Mouse (Mus musculus) kidney, embryonic 16.5 days (tissue): ENCODE measurements around the gene Aff1. TPM values are rescaled to one million over a fixed set of nuclear protein-coding genes. Genes with fewer than 3 reads are reported as not detected.

Experiments
- ATAC-seq: fragments of 200-750 bp; cut with Nextera tagmentation; 2 replicates; pipeline ENCODE4 v1.8.0; 2017; ENCODE audit warnings: moderate TSS enrichment; ENCODE audit not compliant: low FRiP score, low TSS enrichment
- H3K27ac ChIP-seq: fragments of 300-500 bp; sonication (generic); 2 replicates; pipeline ENCODE4 v1.5.1; 2014; ENCODE audit warnings: low read length
- H3K27me3 ChIP-seq: fragments of 300-500 bp; sonication (generic); 2 replicates; pipeline ENCODE4 v1.6.1; 2014; ENCODE audit warnings: low read length, control low read depth, mixed read lengths; ENCODE audit not compliant: insufficient read depth
- H3K36me3 ChIP-seq: fragments of 300-500 bp; sonication (generic); 2 replicates; pipeline ENCODE4 v1.6.1; 2014; ENCODE audit warnings: low read length, control low read depth, mixed read lengths; ENCODE audit not compliant: insufficient read depth
- H3K4me1 ChIP-seq: fragments of 300-500 bp; sonication (generic); 2 replicates; pipeline ENCODE4 v1.6.1; 2014; ENCODE audit warnings: low read length, control low read depth, mixed read lengths; ENCODE audit not compliant: insufficient read depth
- H3K4me2 ChIP-seq: fragments of 300-500 bp; sonication (generic); replicated peaks from 2 replicates; pipeline ENCODE4 v1.6.1; 2014; ENCODE audit warnings: low read depth, low read length
- H3K4me3 ChIP-seq: fragments of 300-500 bp; sonication (generic); 2 replicates; pipeline ENCODE4 v1.5.1; 2014; ENCODE audit warnings: mild to moderate bottlenecking, low read length
- H3K9ac ChIP-seq: fragments of 300-500 bp; sonication (generic); replicated peaks from 2 replicates; pipeline ENCODE4 v1.6.1; 2014; ENCODE audit warnings: low read length
- H3K9me3 ChIP-seq: fragments of 300-500 bp; sonication (generic); 2 replicates; pipeline ENCODE4 v1.6.1; 2016; ENCODE audit warnings: low read length, control low read depth
- WGBS: fragments of 180-500 bp; shearing (Covaris S2); extraction: QIAGEN DNeasy Blood & Tissue Kit; methylation state at CpG from one replicate; pipeline ENCODE4 v1.1.7; 2014; 5-methylcytosine and 5-hydroxymethylcytosine counted together
- polyA plus RNA-seq: library from polyadenylated mRNA; unstranded; fragments of >200 nt; fragmentation: Nextera tagmentation; extraction: Ambion mirVana; gene quantifications from 2 replicates; pipeline ENCODE4 v1.2.1, GENCODE M21; 2015

Gene Aff1
- polyA plus RNA-seq, 1 experiment from 2014 or later: 13.2 TPM

DNA sequence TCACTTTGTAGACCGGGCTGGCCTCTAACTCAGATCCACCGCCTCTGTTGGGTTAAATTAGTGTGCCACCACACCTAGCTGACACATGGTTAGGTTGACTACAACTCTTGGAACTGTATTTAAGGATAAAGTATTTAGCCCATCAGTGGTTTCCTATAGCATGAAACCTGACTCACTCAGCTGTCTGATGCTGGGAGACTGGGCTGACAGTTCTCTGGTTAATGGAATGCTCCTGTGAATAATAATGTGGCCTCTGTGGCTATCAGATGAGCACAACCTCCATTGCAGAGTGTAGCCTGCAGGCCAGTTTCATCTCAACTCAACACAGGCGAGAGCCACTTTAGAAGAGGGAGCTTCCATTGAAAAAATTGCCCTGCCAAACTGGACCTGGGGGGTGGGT, 124.5 kb downstream of the Aff1 start:
- Histone ChIP-seq H3K4me1 (peaks cover 24% of the 10 kb centered on the region), H3K9ac (no peak overlapping the region), H3K27me3 (no peaks in the 10 kb centered on the region), H3K4me2 (no peak overlapping the region), H3K27ac (no peak overlapping the region), H3K9me3 (no peaks in the 10 kb centered on the region), H3K4me3 (no peak overlapping the region), H3K36me3 (no peaks in the 10 kb centered on the region)
- no peak for ATAC-seq
- 90% methylated on average over 3 of the region's 3 CpGs for WGBS

DNA sequence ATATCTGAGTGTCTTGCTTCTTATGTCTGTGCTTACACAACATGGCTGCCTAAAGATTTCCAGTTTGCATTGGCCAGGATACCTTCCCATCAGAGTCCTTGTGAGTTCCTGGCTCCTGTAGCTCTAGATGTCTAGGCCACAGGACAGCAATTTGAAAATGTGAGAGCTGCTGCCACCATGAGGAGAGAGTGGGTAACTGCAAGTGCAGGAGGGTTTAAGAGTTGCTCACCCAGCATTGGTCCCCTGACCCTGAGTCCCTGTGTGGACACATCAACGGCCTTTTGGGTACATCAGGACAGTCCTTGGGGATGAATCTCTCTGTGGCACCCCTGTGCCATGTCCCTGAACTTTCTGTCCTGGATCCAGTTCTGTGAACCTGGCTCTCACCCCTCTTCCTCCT, 125.6 kb downstream of the Aff1 start:
- Histone ChIP-seq H3K4me3 (no peak overlapping the region), H3K36me3 (no peaks in the 10 kb centered on the region), H3K9ac (no peak overlapping the region), H3K4me2 (no peak overlapping the region), H3K4me1 (peaks cover 27% of the 10 kb centered on the region), H3K9me3 (no peaks in the 10 kb centered on the region), H3K27ac (no peak overlapping the region), H3K27me3 (no peaks in the 10 kb centered on the region)
- ATAC-seq: peak; percentile 51
- WGBS: 6% methylated on average over 1 of the region's 1 CpGs

DNA sequence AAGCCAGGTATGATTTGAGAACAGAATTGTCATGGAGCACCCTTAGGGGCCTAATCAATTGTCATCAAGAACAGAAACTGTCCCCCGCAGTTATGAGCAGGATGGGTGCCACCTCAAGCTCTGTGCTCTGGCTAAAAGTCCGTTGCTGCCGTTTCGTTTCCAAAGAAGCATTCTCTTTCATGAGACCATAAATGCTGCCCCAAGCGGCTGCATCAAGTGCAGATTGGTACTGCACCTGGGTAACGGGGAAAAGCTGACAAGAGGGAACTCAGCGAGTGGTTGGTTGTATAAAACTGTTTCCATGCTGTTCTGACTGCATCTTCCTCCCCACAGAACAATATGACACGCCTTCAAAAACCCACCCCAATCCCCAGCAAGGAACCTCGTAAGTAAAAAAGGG, 126.4 kb downstream of the Aff1 start:
- Histone ChIP-seq H3K4me2 (no peak overlapping the region), H3K27me3 (no peaks in the 10 kb centered on the region), H3K9ac (no peak overlapping the region), H3K9me3 (no peaks in the 10 kb centered on the region), H3K4me3 (no peak overlapping the region), H3K27ac (no peak overlapping the region), H3K4me1 (peaks cover 27% of the 10 kb centered on the region), H3K36me3 (no peaks in the 10 kb centered on the region)
- WGBS: 84% methylated on average over 9 of the region's 9 CpGs
- ATAC-seq: no peak

DNA sequence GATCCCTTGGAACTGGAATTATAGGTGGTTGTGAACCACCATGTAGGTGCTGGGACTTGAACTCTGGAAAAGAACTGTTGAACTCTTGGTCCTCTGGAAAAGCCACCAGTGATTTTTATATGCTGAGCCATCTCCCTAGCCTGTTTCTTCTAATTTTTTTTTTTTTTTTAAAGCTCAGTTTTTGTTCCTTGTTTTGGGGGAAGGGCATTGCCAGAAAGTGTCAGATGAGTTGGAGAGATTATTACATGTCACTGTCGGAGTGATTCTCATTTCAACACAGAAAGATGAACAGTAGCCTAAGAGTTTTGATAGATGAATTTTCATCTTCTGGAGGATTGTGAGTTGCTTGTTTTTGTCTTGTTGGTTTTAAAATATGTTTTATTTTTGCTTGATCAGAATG, 127.5 kb downstream of the Aff1 start:
- Histone ChIP-seq H3K27me3 (no peaks in the 10 kb centered on the region), H3K9me3 (no peaks in the 10 kb centered on the region), H3K4me2 (no peak overlapping the region), H3K36me3 (no peaks in the 10 kb centered on the region), H3K27ac (no peak overlapping the region), H3K4me1 (peaks cover 21% of the 10 kb centered on the region), H3K4me3 (no peak overlapping the region), H3K9ac (no peak overlapping the region)
- ATAC-seq: no peak
- 90% methylated on average over 1 of the region's 1 CpGs for WGBS

DNA sequence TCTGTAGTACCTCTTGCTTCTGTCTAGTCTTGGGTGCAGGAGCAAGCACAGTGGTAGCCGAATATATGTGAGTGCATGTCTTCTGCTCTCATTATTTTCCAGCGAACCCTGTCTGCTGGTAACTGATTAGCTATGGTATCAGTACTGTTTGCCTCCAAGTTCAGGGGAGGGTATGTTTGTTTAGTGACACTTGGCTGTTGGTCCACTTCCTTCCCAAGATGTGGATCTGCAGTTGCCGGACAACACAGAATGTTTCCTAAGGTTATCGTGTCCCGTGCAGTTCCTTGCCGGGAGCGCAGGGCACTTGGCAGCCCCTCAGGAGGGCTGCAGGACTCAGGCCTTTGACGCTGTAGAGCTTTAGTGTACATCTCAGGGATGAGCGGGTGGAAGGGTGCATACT, 128.9 kb downstream of the Aff1 start:
- Histone ChIP-seq H3K27me3 (no peaks in the 10 kb centered on the region), H3K4me1 (peaks cover 17% of the 10 kb centered on the region), H3K9me3 (no peaks in the 10 kb centered on the region), H3K4me2 (no peak overlapping the region), H3K36me3 (peaks cover 2% of the 10 kb centered on the region; the same call in 1 of the 2 replicates), H3K9ac (no peak overlapping the region), H3K27ac (peak overlapping the region; percentile 26; the same call in 1 of the 2 replicates), H3K4me3 (no peak overlapping the region)
- ATAC-seq: peak; percentile 39; the same call in 1 of the 2 replicates
- 61% methylated on average over 9 of the region's 9 CpGs for WGBS

DNA sequence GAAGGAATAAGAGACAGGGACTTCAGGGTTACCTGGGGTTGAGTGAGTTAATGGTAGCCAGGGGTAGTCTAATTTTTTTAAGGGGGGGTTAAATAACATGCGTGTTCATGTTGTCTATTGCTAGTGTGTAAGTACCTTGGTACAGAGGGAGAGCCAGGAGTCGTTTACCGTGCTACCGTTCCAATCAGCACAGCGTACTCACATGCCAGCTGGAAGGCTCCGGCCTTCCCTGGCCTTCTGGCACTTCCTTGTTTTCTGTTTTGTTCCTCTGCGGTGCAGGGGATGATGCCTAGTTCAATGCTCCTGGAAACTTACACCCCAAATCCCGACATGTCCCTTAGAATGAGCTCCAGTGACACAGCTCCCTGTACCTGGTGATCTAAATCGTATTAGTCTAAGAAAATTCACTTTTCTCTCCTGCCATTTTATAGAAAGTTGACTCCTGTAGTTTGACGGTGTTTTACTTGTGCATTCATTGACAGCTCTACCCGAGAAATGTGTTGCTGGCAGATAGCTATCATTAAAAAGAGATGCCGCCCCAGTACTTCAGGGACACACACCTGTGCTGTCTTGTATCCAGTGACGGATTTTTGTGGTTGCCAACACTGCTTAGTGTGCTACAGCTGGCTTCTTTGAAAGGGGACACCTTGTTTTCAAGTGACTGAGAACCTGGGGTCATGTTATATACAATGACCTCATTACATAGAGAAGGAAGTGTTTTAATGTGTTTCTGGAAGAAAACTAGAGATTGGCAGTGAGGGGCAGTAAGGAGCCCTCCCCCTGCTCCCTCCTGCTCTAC, 129.5 kb downstream of the Aff1 start:
- H3K27ac ChIP-seq: peak overlapping the region; percentile 26; the same call in 1 of the 2 replicates
- H3K9me3 ChIP-seq: no peaks in the 10 kb centered on the region
- WGBS: 59% methylated on average over 13 of the region's 13 CpGs

DNA sequence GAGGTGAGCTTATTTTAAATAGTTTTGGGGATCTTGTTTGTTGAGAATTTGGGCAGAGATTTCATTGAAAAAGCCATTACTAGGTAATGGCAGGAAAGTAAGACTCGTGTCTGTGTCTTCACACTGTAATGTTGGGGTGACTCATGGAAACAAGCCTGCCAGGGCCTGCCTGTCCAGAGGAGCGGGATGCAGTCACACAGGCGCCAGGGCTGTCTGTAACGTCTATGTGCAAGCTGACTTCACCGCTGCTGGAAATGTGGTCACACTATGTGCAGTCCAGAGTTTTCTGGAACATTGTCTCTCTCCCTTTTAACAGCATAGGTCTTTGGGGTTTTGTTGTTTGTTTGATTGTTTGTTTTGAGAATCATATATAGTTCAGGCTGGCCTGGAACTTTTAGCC, 130.8 kb downstream of the Aff1 start:
- Histone ChIP-seq H3K4me3 (no peak overlapping the region), H3K4me1 (peaks cover 19% of the 10 kb centered on the region), H3K4me2 (no peak overlapping the region), H3K27me3 (no peaks in the 10 kb centered on the region), H3K36me3 (peaks cover 5% of the 10 kb centered on the region; the same call in 1 of the 2 replicates), H3K27ac (no peak overlapping the region), H3K9ac (no peak overlapping the region), H3K9me3 (no peaks in the 10 kb centered on the region)
- no peak for ATAC-seq
- 92% methylated on average over 5 of the region's 5 CpGs for WGBS

More for the DNA sequence above, 129.5 kb downstream of the Aff1 start:
- Histone ChIP-seq H3K27me3 (no peaks in the 10 kb centered on the region), H3K36me3 (peaks cover 5% of the 10 kb centered on the region; the same call in 1 of the 2 replicates), H3K4me3 (no peak overlapping the region), H3K4me2 (no peak overlapping the region), H3K9ac (no peak overlapping the region), H3K4me1 (peaks cover 17% of the 10 kb centered on the region)
- no peak for ATAC-seq

DNA sequence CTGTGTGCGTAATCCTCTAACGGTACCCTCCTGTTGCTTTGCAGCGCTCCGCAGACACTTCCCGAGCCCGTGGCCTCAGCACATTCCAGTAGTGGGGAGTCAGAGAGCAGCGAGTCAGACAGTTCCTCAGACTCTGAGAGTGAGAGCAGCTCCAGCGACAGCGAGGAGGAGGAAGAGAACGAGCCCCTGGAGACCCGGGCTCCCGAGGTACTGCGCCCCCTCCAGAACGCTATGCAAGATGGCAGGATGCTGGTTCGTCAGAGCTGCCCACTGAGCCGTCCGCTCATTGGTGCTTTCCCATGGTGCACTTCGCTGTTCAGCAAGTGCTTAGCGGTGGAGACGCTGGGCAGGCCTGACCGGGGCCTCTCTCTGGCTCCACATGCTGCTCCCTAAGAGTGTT, 136.1 kb downstream of the Aff1 start:
- 64% methylated on average over 21 of the region's 21 CpGs for WGBS
- Histone ChIP-seq H3K27me3 (no peaks in the 10 kb centered on the region), H3K36me3 (peaks cover 19% of the 10 kb centered on the region; the same call in 1 of the 2 replicates), H3K9ac (no peak overlapping the region), H3K4me3 (no peak overlapping the region), H3K4me1 (peaks cover 20% of the 10 kb centered on the region), H3K4me2 (no peak overlapping the region), H3K27ac (peak overlapping the region; percentile 48), H3K9me3 (no peaks in the 10 kb centered on the region)
- peak; percentile 73; the same call in 1 of the 2 replicates for ATAC-seq

DNA sequence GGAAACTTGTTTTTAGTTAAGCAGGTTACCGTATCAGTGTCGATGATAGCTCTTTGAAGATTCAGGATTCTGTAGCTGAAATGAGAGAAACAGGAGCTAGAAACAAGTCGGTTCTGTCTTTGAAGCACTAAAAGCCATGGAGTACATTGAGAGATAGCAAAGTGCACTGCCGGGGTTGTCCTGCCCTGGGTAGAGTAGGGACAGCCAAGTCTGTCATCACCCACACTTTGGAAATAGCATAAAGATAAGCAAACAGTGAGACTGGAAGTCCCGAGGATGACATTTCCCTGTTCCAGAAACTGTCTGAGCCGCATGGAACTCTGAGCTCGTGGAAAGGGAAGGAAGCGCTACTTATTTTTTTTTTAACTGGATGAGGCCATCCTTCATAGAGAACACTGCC, 136.6 kb downstream of the Aff1 start:
- Histone ChIP-seq H3K4me3 (no peak overlapping the region), H3K36me3 (peaks cover 23% of the 10 kb centered on the region), H3K27me3 (no peaks in the 10 kb centered on the region), H3K4me1 (peaks cover 20% of the 10 kb centered on the region), H3K9ac (no peak overlapping the region), H3K4me2 (no peak overlapping the region), H3K9me3 (no peaks in the 10 kb centered on the region), H3K27ac (peak overlapping the region; percentile 48)
- WGBS: 38% methylated on average over 8 of the region's 8 CpGs
- ATAC-seq: no peak

DNA sequence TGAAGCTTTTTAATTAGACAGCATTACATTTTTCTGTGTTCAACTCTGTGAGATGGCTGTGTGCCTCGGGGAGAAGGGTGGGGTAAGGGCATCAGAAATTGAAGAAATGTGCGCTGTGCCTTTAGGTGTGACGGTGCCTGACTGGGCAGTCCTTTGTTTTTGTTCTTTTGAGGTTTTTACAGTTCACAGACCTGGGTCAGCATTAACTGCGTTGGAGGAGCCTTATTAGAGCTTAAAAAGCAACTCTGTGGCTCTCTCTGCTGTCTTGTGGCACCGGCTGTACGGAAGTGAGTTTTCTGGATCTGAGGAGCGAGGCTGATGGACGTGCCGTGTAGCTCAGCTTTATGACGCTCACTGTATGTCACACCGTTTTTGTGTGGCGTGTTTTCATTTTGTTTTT, 137.0 kb downstream of the Aff1 start:
- H3K4me3 ChIP-seq: no peak overlapping the region
- H3K9me3 ChIP-seq: no peaks in the 10 kb centered on the region
- peaks cover 20% of the 10 kb centered on the region for H3K4me1 ChIP-seq
- ATAC-seq: peak; percentile 84
- 28% methylated on average over 12 of the region's 12 CpGs for WGBS
- no peaks in the 10 kb centered on the region for H3K27me3 ChIP-seq
- peak overlapping the region; percentile 1; the same call in 1 of the 2 replicates for H3K27ac ChIP-seq
- no peak overlapping the region for H3K4me2 ChIP-seq
- H3K9ac ChIP-seq: no peak overlapping the region
- peaks cover 28% of the 10 kb centered on the region for H3K36me3 ChIP-seq
